Mouse (Mus musculus) right cerebral cortex, adult 2 months (tissue): ENCODE data around the gene Ptprm.

Experiments used
- DNase-seq, 2 experiments: peaks; one replicate each; pipeline ENCODE4 v3.0.0; 2021 to 2022; ENCODE audit warnings: low spot score in 2 of 2

Gene Ptprm

DNA sequence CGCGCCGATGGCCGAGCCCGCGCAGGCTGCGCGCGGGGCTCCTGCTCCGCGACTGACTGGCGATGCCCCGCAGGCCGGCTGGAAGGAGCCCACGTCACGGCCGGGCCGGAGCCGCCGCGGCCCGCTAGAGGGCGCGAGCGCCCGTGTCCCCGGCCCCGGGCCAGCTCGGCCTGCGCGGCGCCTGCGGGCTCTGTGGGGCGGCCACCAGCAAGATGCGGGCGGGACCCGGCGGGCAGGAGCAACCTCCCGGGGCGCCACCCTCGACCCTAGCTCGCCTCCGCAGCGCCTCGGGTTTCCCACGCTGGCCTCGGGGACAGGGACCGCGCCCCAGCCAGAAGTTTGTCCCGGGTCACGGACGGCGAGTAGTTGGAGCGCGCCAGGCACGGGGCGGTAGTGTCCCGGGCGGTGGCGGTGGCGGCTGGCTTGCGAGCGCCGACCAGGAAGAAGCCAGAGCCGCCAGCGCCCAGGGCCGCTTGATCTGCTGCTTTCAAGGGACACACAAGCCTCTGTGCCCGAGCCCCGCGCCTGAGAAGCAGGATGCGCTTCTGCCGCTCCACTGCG, at the start of gene Ptprm:
Gene Ptprm, minus strand, starts transcription at position 7 of the 561 bp plus-strand sequence.
- DNase-seq, result peak; percentile 48 to 65

DNA sequence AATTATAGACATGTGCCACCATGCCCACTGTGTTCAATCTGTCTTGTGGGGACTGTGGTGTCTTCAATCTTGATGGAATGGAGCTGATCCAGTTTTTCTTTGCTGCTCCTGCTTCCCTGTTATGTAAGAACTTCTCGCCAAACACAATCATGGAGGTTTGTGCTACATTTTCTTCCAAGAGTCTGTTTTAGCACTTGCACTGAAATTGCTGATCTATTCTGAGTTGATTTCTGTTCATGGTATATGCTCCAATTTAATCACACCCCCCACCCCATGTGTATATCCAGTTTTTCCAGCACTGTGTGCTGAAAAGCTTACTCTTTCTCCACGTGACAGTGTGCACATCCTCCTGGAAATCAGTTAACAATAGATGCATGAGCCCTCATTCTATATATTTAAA, 41.9 kb upstream of the Ptprm start:
- peak; percentile 4 to 6 for DNase-seq

- DNase-seq, result no peak
These were observed 36.6 kb upstream of the Ptprm start for GRCm38 (mm10) chr17:67390851-67391250.

DNA sequence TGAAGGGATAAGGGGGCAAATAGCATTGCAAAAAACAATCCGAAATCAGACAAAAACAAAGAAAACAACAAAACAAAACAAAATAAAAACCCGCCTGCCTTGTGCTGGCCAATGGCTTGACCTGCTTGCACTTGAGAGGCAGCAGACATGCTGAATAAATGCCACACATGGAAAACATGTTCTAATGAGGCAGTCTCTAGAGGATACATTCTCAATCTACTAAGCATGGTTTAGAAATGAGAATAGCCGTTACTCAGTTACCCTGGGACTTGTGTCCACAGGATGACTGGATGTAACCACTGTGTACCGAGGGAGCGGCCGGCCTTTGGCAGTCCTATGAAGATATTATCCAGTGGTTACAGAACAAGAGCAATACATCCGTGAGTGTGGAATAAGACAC, 33.9 kb upstream of the Ptprm start:
- DNase-seq, result no peak

DNA sequence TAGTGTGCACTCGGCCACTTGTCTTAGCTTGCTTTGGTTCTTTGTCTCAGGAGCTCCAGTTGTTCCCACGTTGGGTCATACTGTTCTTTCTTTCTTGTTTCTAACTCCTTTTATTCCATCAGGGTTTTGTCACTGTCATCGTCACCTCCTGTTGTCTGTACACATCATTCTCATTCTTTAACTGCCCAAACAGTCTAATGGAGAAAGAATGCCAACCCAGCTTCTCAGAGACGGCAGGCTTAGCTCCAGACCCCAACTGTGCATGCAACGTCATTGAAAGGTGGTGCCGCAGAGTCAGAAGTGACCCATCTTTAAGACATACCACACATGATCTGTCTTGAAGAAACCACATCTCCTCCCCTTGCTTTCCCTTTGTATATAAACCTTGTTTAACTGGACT, 31.0 kb upstream of the Ptprm start:
- no peak for DNase-seq

DNA sequence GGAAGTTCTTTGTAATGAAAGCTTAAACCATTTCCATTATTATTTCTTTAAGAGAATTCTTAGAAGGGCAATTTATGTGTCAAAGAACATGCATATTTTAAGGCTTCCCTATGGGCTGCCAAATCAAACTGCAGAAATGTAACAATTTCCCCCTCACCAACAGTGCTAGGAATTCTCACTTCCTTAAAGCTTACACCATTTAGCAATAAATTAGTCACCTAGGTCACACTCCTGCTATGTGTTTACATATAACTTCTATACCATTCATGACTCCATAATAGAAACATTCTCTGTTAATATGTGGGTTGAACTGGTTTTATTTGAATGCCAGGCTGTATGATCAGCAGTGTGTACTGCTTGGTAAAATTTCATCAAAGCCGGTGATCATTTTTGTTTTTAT, 29.4 kb upstream of the Ptprm start:
- DNase-seq, result no peak

GRCm38 (mm10) chr17:67381618-67382017, 27.4 kb upstream of the Ptprm start:
- no peak for DNase-seq

DNA sequence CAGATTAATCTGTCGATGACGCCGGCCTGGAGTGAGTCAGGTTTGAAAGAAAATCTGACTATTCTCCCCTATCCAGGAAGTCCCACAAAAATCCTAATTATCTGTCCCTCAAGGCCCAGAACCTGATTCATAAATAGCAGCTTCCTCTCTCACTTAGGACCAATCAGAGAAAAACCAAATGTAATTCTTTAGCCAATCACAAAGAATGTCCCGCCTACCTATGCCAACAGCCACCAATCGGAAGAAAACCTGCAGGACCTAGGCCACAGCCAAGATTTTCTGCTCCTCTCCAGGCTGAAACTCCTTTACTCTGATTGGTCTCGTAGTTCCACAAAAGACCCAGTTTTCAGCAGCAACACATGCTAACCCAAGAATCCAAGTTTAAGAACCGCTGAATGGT, 13.6 kb upstream of the Ptprm start:
- no peak for DNase-seq

GRCm38 (mm10) chr17:67364491-67364890, 10.2 kb upstream of the Ptprm start:
- no peak for DNase-seq

DNA sequence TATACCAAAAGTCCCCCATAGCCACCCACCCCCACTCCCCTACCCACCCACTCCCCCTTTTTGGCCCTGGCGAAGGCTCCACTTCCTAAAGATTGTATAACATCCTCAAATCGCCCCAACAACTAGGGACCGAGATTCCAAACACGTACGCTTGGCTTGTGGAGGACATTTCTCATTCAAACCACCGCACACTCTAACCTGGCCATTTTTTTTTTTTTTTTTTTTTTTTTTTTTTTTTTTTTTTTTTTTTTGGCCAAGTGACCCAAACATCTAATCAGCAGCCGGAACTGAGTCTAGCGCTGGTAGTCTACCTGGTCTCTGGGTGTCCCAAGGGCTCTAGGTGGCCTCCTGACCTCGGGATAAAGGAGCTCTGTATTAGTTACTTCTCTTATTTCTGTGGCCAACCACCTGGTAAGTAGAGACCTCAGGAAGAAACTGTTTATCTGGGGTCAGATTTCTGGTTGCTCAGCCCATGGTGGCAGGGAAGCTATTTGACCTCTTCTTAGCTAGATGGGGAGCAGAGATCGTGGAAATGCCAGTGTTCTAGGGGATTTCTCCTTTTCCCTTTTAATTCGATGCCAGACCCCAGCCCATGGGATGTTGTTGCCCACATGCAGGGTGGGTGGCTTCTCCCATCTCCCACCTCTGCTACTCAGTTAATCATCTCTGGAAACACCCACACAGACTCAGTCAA, 9.3 kb upstream of the Ptprm start:
- no peak for DNase-seq

DNA sequence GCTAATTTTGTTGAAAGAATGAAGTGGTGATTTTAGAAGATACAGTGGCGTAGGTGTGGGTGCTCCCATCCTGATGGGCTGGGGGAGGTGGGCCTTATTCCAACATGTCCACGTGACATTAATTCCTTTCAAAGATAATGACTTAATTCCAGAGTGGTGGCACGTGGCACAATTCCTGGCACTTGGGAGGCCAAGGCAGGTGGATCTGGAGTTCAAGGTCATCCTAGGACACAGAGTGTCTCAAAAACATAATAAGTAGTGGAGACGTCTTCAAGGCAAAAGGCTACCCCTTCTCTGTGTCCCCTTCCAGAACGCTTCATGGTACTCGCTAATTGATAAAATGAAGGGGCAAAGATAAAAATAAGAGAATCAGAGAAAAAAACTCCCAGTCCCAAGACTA, 7.9 kb upstream of the Ptprm start:
- DNase-seq, result no peak

GRCm38 (mm10) chr17:67360606-67361005, 6.3 kb upstream of the Ptprm start:
- no peak for DNase-seq

GRCm38 (mm10) chr17:67359578-67359977, 5.3 kb upstream of the Ptprm start:
- DNase-seq, result no peak

GRCm38 (mm10) chr17:67358541-67358940, 4.3 kb upstream of the Ptprm start:
- no peak for DNase-seq

- DNase-seq, result no peak
These were observed 2.9 kb upstream of the Ptprm start for GRCm38 (mm10) chr17:67357191-67357590.

- DNase-seq, result no peak
These were observed 994 bp upstream of the Ptprm start for GRCm38 (mm10) chr17:67355251-67355650.

- DNase-seq, result peak; percentile 17 to 40
These were observed 334 bp downstream of the Ptprm start for GRCm38 (mm10) chr17:67353796-67354450.

GRCm38 (mm10) chr17:67352956-67353795, 1.1 kb downstream of the Ptprm start:
- peak; percentile 17 to 35 for DNase-seq

DNA sequence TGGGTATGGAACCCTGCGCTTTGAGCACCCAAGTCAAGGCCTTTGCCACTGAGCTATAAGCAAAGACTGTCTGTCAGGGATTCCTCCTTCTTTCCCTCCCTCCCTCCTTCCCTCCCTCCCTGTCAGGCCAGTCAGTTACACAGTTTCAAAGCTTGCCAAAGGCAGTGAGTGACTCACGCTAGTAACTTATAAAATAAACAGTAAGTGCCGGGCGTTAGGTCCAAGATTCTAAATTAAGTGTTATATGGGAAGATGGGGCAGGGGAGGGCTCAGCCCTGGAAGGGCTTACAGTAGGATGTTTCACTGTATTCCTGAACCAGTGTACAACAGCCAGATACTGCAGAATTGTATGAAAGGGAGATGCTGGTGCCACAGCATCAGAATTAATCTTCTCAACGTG, 2.8 kb downstream of the Ptprm start:
- DNase-seq, result no peak

GRCm38 (mm10) chr17:67350536-67350935, 3.7 kb downstream of the Ptprm start:
- DNase-seq, result no peak

DNA sequence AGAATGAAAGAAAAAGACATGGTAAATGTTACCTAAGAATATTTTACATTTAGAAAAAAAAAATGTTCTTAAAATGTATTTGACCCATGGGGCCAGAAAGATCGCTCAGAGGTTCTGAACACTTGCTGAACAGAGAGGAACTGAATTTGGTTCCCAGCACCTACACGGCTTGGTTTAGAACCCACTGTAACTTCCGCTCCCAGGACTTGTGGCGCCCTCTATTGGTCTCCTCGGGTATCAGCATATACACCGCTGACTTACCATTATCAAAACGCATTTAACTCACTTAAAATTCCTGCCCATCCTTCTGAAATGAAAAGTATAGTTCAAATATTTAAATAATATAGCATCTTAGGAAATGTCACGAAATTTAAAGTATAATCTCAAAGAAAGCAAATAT, 4.7 kb downstream of the Ptprm start:
- DNase-seq, result no peak

GRCm38 (mm10) chr17:67346921-67347320, 7.3 kb downstream of the Ptprm start:
- DNase-seq, result no peak
